Mouse (Mus musculus) layer of hippocampus, adult 2 months (tissue): Measurements from ENCODE around the gene Tnnc2. TPM values are rescaled to one million over a fixed set of nuclear protein-coding genes. Genes with fewer than 3 reads are reported as not detected.

Experiments
- DNase-seq, 2 experiments: peaks; one replicate each; pipeline ENCODE4 v3.0.0; 2022; ENCODE audit warnings: low spot score in 2 of 2
- H3K27ac ChIP-seq: fragments of 200-600 bp; 2 replicates; pipeline ENCODE4 v1.8.1; 2022
- H3K4me3 ChIP-seq: fragments of 200-600 bp; 2 replicates; pipeline ENCODE4 v1.8.1; 2022; ENCODE audit warnings: mild to moderate bottlenecking
- CTCF ChIP-seq: fragments of 200-600 bp; conservative IDR thresholded peaks from 2 replicates; pipeline ENCODE4 v1.8.1; 2022; ENCODE audit warnings: antibody characterized with exemption, mild to moderate bottlenecking, moderate library complexity
- long read RNA-seq, 2 experiments: library from polyadenylated mRNA; stranded (forward); transcript quantifications; one replicate each; pipeline ENCODE4 v2.0.0; 2021; ENCODE audit warnings: borderline mapping rate in 2 of 2
- total RNA-seq, 2 experiments: library from RNA; stranded (reverse); gene quantifications; 2 replicates each; pipeline ENCODE4 v1.2.3; 2021

Gene Tnnc2
- not detected for total RNA-seq
- long read RNA-seq, experiment 1, partial matches to known transcripts = 0 of 1 reads
- long read RNA-seq, experiment 1, other reads (novel, unspliced or antisense) = 0 of 1 reads
- long read RNA-seq, experiment 2 = 0 reads

- no peak for DNase-seq
- Histone ChIP-seq H3K4me3 (no peak within 1 kb of the TSS), H3K27ac (no peak within 1 kb of the TSS)
- no peak for TF ChIP-seq CTCF
Observed at GRCm38 (mm10) chr2:164779481-164780086, at the start of gene Tnnc2. TSS of gene Tnnc2 (minus strand) at chr2:164779967.

- DNase-seq = no peak
- no peak overlapping the region for H3K4me3 ChIP-seq
Observed at GRCm38 (mm10) chr2:164829090-164829489, 49.3 kb upstream of the Tnnc2 start.

GRCm38 (mm10) chr2:164828437-164828836 lies 48.7 kb upstream of the Tnnc2 start, which contains the start of gene Spata25:
TSS of gene Spata25 (minus strand) at chr2:164828537.
- H3K4me3 ChIP-seq = no peak within 1 kb of the TSS
- no peak for DNase-seq
- TF ChIP-seq CTCF = no peak
- no peak within 1 kb of the TSS for H3K27ac ChIP-seq

More at GRCm38 (mm10) chr2:164829090-164829489, 49.3 kb upstream of the Tnnc2 start:
- TF ChIP-seq CTCF = no peak
- no peak overlapping the region for H3K27ac ChIP-seq

GRCm38 (mm10) chr2:164827146-164827850 lies 47.5 kb upstream of the Tnnc2 start:
- TF ChIP-seq CTCF = no peak
- DNase-seq = no peak
- Histone ChIP-seq H3K27ac (no peak overlapping the region), H3K4me3 (no peak overlapping the region)

- Histone ChIP-seq H3K4me3 (no peak overlapping the region; the same call in 1 of the 2 replicates), H3K27ac (no peak overlapping the region)
- DNase-seq = no peak
- TF ChIP-seq CTCF = no peak
Observed at GRCm38 (mm10) chr2:164825521-164825920, 45.8 kb upstream of the Tnnc2 start.

- no peak for TF ChIP-seq CTCF
- Histone ChIP-seq H3K4me3 (peak overlapping the region; percentile 63), H3K27ac (no peak overlapping the region)
- no peak for DNase-seq
Observed at GRCm38 (mm10) chr2:164823969-164824368, 44.2 kb upstream of the Tnnc2 start.

GRCm38 (mm10) chr2:164823181-164823585 lies 43.4 kb upstream of the Tnnc2 start:
- DNase-seq = peak in 1 of 2 experiments; percentile 29
- TF ChIP-seq CTCF = peak; percentile 45
- peak overlapping the region; percentile 94 for H3K27ac ChIP-seq
- peak overlapping the region; percentile 63 for H3K4me3 ChIP-seq

- DNase-seq = peak; percentile 99 to 100
- peak; percentile 15; the same call in 1 of the 2 replicates for TF ChIP-seq CTCF
- H3K4me3 ChIP-seq = peak within 1 kb of the TSS; percentile 63
- peak within 1 kb of the TSS; percentile 94 for H3K27ac ChIP-seq
Observed at GRCm38 (mm10) chr2:164822636-164823165, 42.9 kb upstream of the Tnnc2 start, which contains the start of gene Zswim1. TSS of gene Zswim1 (plus strand) at chr2:164822686.

- Histone ChIP-seq H3K4me3 (no peak overlapping the region), H3K27ac (no peak overlapping the region)
- DNase-seq = no peak
- TF ChIP-seq CTCF = 0 out of 2 replicates have a peak, but pooled peaks have one; percentile 20
Observed at GRCm38 (mm10) chr2:164821060-164821459, 41.3 kb upstream of the Tnnc2 start.

GRCm38 (mm10) chr2:164817703-164818102 lies 37.9 kb upstream of the Tnnc2 start:
- TF ChIP-seq CTCF = 0 out of 2 replicates have a peak, but pooled peaks have one; percentile 7
- no peak for DNase-seq
- no peak overlapping the region for H3K4me3 ChIP-seq
- H3K27ac ChIP-seq = no peak overlapping the region

GRCm38 (mm10) chr2:164817206-164817605 lies 37.4 kb upstream of the Tnnc2 start:
- Histone ChIP-seq H3K27ac (no peak overlapping the region), H3K4me3 (no peak overlapping the region)
- no peak for DNase-seq
- TF ChIP-seq CTCF = no peak

- Histone ChIP-seq H3K27ac (no peak overlapping the region), H3K4me3 (no peak overlapping the region)
- no peak for DNase-seq
- no peak for TF ChIP-seq CTCF
Observed at GRCm38 (mm10) chr2:164815821-164816220, 36.1 kb upstream of the Tnnc2 start.

GRCm38 (mm10) chr2:164815348-164815747 lies 35.6 kb upstream of the Tnnc2 start:
- no peak for DNase-seq
- Histone ChIP-seq H3K27ac (no peak overlapping the region), H3K4me3 (no peak overlapping the region)
- no peak for TF ChIP-seq CTCF
